Mouse (Mus musculus) hindbrain, postnatal 0 days (tissue): ENCODE results near the gene Ift27. TPM values are rescaled to one million over a fixed set of nuclear protein-coding genes. Genes with fewer than 3 reads are reported as not detected.

Source experiments
- ATAC-seq: fragments of 200-750 bp; cut with Nextera tagmentation; 2 replicates; pipeline ENCODE4 v1.8.0; 2017; ENCODE audit warnings: mild to moderate bottlenecking, moderate TSS enrichment, moderate library complexity
- DNase-seq: peaks from one replicate; pipeline ENCODE4 v3.0.0-alpha.2; 2015; ENCODE audit warnings: low spot score
- H3K27ac ChIP-seq: fragments of 300-500 bp; sonication (generic); 2 replicates; pipeline ENCODE4 v1.5.1; 2014; ENCODE audit warnings: mild to moderate bottlenecking
- H3K27me3 ChIP-seq: fragments of 300-500 bp; sonication (generic); 2 replicates; pipeline ENCODE4 v1.6.1; 2014; ENCODE audit warnings: low read length, mixed read lengths; ENCODE audit not compliant: insufficient read depth
- H3K36me3 ChIP-seq: fragments of 300-500 bp; sonication (generic); 2 replicates; pipeline ENCODE4 v1.6.1; 2014; ENCODE audit warnings: low read length, mixed read lengths; ENCODE audit not compliant: insufficient read depth
- H3K4me1 ChIP-seq: fragments of 300-500 bp; sonication (generic); 2 replicates; pipeline ENCODE4 v1.6.1; 2014; ENCODE audit warnings: antibody characterized with exemption, low read length, mixed read lengths; ENCODE audit not compliant: insufficient read depth
- H3K4me2 ChIP-seq: fragments of 300-500 bp; sonication (generic); 2 replicates; pipeline ENCODE4 v1.6.1; 2014; ENCODE audit warnings: low read depth, mild to moderate bottlenecking, low read length, moderate library complexity, mixed read lengths
- H3K4me3 ChIP-seq: fragments of 300-500 bp; sonication (generic); 2 replicates; pipeline ENCODE4 v1.5.1; 2014; ENCODE audit warnings: low read length
- H3K9ac ChIP-seq: fragments of 300-500 bp; sonication (generic); replicated peaks from 2 replicates; pipeline ENCODE4 v1.6.1; 2014; ENCODE audit warnings: mild to moderate bottlenecking, low read length, moderate library complexity, mixed read lengths
- H3K9me3 ChIP-seq: fragments of 300-500 bp; sonication (generic); 2 replicates; pipeline ENCODE4 v1.6.1; 2016; ENCODE audit warnings: low read length, mixed read lengths
- CTCF ChIP-seq: IDR thresholded peaks from 2 replicates; pipeline ENCODE4 v1.5.1; 2016; ENCODE audit warnings: antibody characterized with exemption, control low read depth, low read depth
- WGBS: fragments of 180-500 bp; shearing (Covaris S2); extraction: QIAGEN DNeasy Blood & Tissue Kit; methylation state at CpG from one replicate; pipeline ENCODE4 v1.1.7; 2014; 5-methylcytosine and 5-hydroxymethylcytosine counted together
- polyA plus RNA-seq: library from polyadenylated mRNA; unstranded; fragments of >200 nt; fragmentation: Nextera tagmentation; extraction: Ambion mirVana; gene quantifications from 2 replicates; pipeline ENCODE4 v1.2.1, GENCODE M21; 2015
- total RNA-seq: library from RNA; depleted of rRNA; stranded (reverse); fragments of >200 nt; gene quantifications from 2 replicates; pipeline ENCODE4 v1.2.3, GENCODE M21; 2014

The Ift27 gene
- total and polyA plus RNA-seq, 2 experiments from 2014 or later: 38.5 to 122 TPM

GRCm38 (mm10) chr15:78148565-78148964 lies 25.3 kb downstream of the Ift27 start:
- Histone ChIP-seq H3K27ac (no peak overlapping the region), H3K4me2 (no peak overlapping the region), H3K4me1 (no peaks in the 10 kb centered on the region), H3K4me3 (no peak overlapping the region), H3K9ac (no peak overlapping the region), H3K36me3 (no peaks in the 10 kb centered on the region), H3K27me3 (no peaks in the 10 kb centered on the region), H3K9me3 (no peaks in the 10 kb centered on the region)
- WGBS: 70% methylated on average over 7 of the region's 7 CpGs
- DNase-seq: peak; percentile 40
- no peak for ATAC-seq
- TF ChIP-seq CTCF: no peak

GRCm38 (mm10) chr15:78140226-78140625 lies 33.7 kb downstream of the Ift27 start:
- no peaks in the 10 kb centered on the region for H3K36me3 ChIP-seq
- DNase-seq: no peak
- H3K9me3 ChIP-seq: no peaks in the 10 kb centered on the region
- no peak overlapping the region for H3K9ac ChIP-seq
- no peak overlapping the region for H3K4me3 ChIP-seq
- 39% methylated on average over 8 of the region's 8 CpGs for WGBS
- peaks cover 2% of the 10 kb centered on the region; the same call in 1 of the 2 replicates for H3K4me1 ChIP-seq
- no peak for TF ChIP-seq CTCF
- no peak overlapping the region for H3K27ac ChIP-seq
- no peaks in the 10 kb centered on the region for H3K27me3 ChIP-seq
- peak; percentile 47; the same call in 1 of the 2 replicates for ATAC-seq
- no peak overlapping the region for H3K4me2 ChIP-seq

GRCm38 (mm10) chr15:78134606-78135005 lies 39.3 kb downstream of the Ift27 start:
- H3K9ac ChIP-seq: no peak overlapping the region
- no peak for ATAC-seq

GRCm38 (mm10) chr15:78133389-78133788 lies 40.5 kb downstream of the Ift27 start:
- no peak for TF ChIP-seq CTCF
- ATAC-seq (0 out of 2 replicates have a peak, but pooled peaks have one; percentile 15), DNase-seq (no peak)
- Histone ChIP-seq H3K4me3 (no peak overlapping the region), H3K9ac (no peak overlapping the region), H3K4me1 (no peaks in the 10 kb centered on the region), H3K9me3 (no peaks in the 10 kb centered on the region), H3K36me3 (no peaks in the 10 kb centered on the region), H3K4me2 (no peak overlapping the region), H3K27ac (no peak overlapping the region), H3K27me3 (no peaks in the 10 kb centered on the region)
- 19% methylated on average over 2 of the region's 2 CpGs for WGBS

More at GRCm38 (mm10) chr15:78134606-78135005, 39.3 kb downstream of the Ift27 start:
- no peak for TF ChIP-seq CTCF
- no peaks in the 10 kb centered on the region for H3K27me3 ChIP-seq
- H3K4me1 ChIP-seq: no peaks in the 10 kb centered on the region
- H3K4me3 ChIP-seq: no peak overlapping the region
- no peak for DNase-seq
- no peak overlapping the region for H3K4me2 ChIP-seq
- no peaks in the 10 kb centered on the region for H3K36me3 ChIP-seq
- 28% methylated on average over 6 of the region's 6 CpGs for WGBS
- H3K27ac ChIP-seq: no peak overlapping the region
- no peaks in the 10 kb centered on the region for H3K9me3 ChIP-seq

GRCm38 (mm10) chr15:78119704-78120103 lies 54.2 kb downstream of the Ift27 start, which contains the start of gene Cacng2:
Cacng2 (minus strand) TSS chr15:78120028.
- Histone ChIP-seq H3K4me3 (peak within 1 kb of the TSS; percentile 67), H3K4me2 (peak within 1 kb of the TSS; percentile 66), H3K27me3 (no peaks in the 10 kb centered on the region), H3K27ac (peak within 1 kb of the TSS; percentile 88), H3K36me3 (no peaks in the 10 kb centered on the region), H3K9ac (peak within 1 kb of the TSS; percentile 77), H3K9me3 (no peaks in the 10 kb centered on the region), H3K4me1 (peaks cover 10% of the 10 kb centered on the region)
- peak; percentile 92 for DNase-seq
- 0 out of 2 replicates have a peak, but pooled peaks have one; percentile 15 for TF ChIP-seq CTCF
- WGBS: under 1% methylated on average over 42 of the region's 42 CpGs
- ATAC-seq: peak; percentile 93

GRCm38 (mm10) chr15:78119248-78119647 lies 54.7 kb downstream of the Ift27 start:
- H3K4me2 ChIP-seq: peak overlapping the region; percentile 66
- peak overlapping the region; percentile 67 for H3K4me3 ChIP-seq
- H3K36me3 ChIP-seq: no peaks in the 10 kb centered on the region
- peaks cover 10% of the 10 kb centered on the region for H3K4me1 ChIP-seq
- H3K9ac ChIP-seq: peak overlapping the region; percentile 77
- DNase-seq (peak; percentile 47), ATAC-seq (peak; percentile 16; the same call in 1 of the 2 replicates)
- TF ChIP-seq CTCF: no peak
- H3K9me3 ChIP-seq: no peaks in the 10 kb centered on the region
- no peaks in the 10 kb centered on the region for H3K27me3 ChIP-seq
- WGBS: 3% methylated on average over 32 of the region's 39 CpGs
- peak overlapping the region; percentile 88 for H3K27ac ChIP-seq

GRCm38 (mm10) chr15:78118275-78118995 lies 55.5 kb downstream of the Ift27 start:
- Histone ChIP-seq H3K4me1 (peaks cover 10% of the 10 kb centered on the region), H3K27ac (peak overlapping the region; percentile 52), H3K4me3 (peak overlapping the region; percentile 67), H3K4me2 (peak overlapping the region; percentile 66), H3K9me3 (no peaks in the 10 kb centered on the region), H3K36me3 (no peaks in the 10 kb centered on the region), H3K9ac (peak overlapping the region; percentile 77), H3K27me3 (no peaks in the 10 kb centered on the region)
- TF ChIP-seq CTCF: no peak
- 36% methylated on average over 18 of the region's 18 CpGs for WGBS
- ATAC-seq (no peak), DNase-seq (peak; percentile 70)
